Comparison of ENCODE assay signal across 23 mouse cellular contexts in the genomic region with DNA sequence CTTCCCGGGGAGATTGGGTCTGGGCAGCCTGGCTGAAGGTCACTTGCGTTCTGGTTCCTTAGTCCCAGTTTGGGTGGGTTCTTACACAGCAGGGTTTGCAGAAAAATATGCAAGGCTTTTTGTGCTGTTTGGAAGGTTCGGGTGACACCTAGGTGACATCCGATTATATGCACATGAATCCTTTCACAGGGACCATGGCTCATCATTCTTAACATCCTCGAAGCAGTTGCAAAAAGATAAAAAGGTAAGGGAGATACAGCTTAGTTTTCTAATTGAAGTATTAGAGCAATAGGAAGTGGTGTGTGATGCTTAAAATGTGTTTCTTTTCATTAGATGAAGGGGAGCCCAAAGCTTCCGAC. TPM values are rescaled to one million over a fixed set of nuclear protein-coding genes. Genes with fewer than 3 reads are reported as not detected.
DNase-seq lines count a peak whose midpoint lies in the region; ATAC-seq and TF ChIP-seq lines count a peak whose summit lies in the region.
"Not testable (repeated sequence)": the region's sequence is repeated elsewhere in the genome, so short reads cannot be mapped to it uniquely, and the experiment has no call there.
"Had no signal": no experiment of that assay in that cellular context is flagged by ENCODE, and none has a peak within 500 bp of the region (broad histone marks: within the 10 kb centered on the region; RNA-seq: fewer than 3 reads in every experiment).

No protein-coding gene starts in this region.

- intact Hi-C loops in heart, adult 2 months (cut with DNase I) = not testable (repeated sequence)

- H3K9me3 ChIP-seq in forebrain, embryonic 15.5 days; hindbrain, embryonic 14.5 days (ENCODE audit: control insufficient read depth, low read length); kidney, embryonic 15.5 days (replicated peaks); liver, embryonic 11.5 days (ENCODE audit: control insufficient read depth, low read length); midbrain, embryonic 15.5 days; neural tube, embryonic 13.5 days: not testable (repeated sequence)

- not testable (repeated sequence) for H3K9ac ChIP-seq in forebrain, embryonic 15.5 days (replicated peaks); heart, adult 2 months (ENCODE audit: low read depth, low read length); hindbrain, embryonic 14.5 days; kidney, embryonic 15.5 days; liver, embryonic 11.5 days (ENCODE audit: low read depth, low read length); midbrain, embryonic 15.5 days; neural tube, embryonic 13.5 days

- not testable (repeated sequence) for H3K27me3 ChIP-seq in forebrain, embryonic 15.5 days; heart, adult 2 months (ENCODE audit: control insufficient read depth, insufficient read depth, low read length); hindbrain, embryonic 14.5 days (ENCODE audit: control insufficient read depth, insufficient read depth, low read length); kidney, embryonic 15.5 days; liver, embryonic 11.5 days (replicated peaks; ENCODE audit: control insufficient read depth, insufficient read depth, low read length); midbrain, embryonic 15.5 days (replicated peaks); neural tube, embryonic 13.5 days

- TF ChIP-seq POLR2A in heart, adult 2 months (IDR thresholded peaks at IDR 0.05; ENCODE audit: insufficient read depth, low read depth, low read length) = not testable (repeated sequence)

- H3K4me1 ChIP-seq in forebrain, embryonic 15.5 days; heart, adult 2 months (ENCODE audit: control insufficient read depth, insufficient read depth, low read length); hindbrain, embryonic 14.5 days (replicated peaks; ENCODE audit: control insufficient read depth, insufficient read depth, low read length); kidney, embryonic 15.5 days; liver, embryonic 11.5 days (replicated peaks; ENCODE audit: control insufficient read depth, insufficient read depth, low read length); midbrain, embryonic 15.5 days; neural tube, embryonic 13.5 days (replicated peaks): not testable (repeated sequence)

- ATAC-seq in forebrain, embryonic 15.5 days (replicated peaks) = peak; percentile 5; the same call in 1 of the 2 replicates
- not testable (repeated sequence) for ATAC-seq in hindbrain, embryonic 14.5 days (ENCODE audit: low FRiP score); kidney, embryonic 15.5 days (replicated peaks; ENCODE audit: low FRiP score); neural tube, embryonic 13.5 days (ENCODE audit: low read depth)
- 0 out of 2 replicates have a peak, but pooled peaks have one; percentile 15 for ATAC-seq in liver, embryonic 11.5 days (replicated peaks; ENCODE audit: low FRiP score)
- ATAC-seq in midbrain, embryonic 15.5 days (replicated peaks) = peak; percentile 66

- not testable (repeated sequence) for H3K27ac ChIP-seq in forebrain, embryonic 15.5 days (replicated peaks); hindbrain, embryonic 14.5 days; kidney, embryonic 15.5 days; liver, embryonic 11.5 days (ENCODE audit: low read depth, low read length); midbrain, embryonic 15.5 days; neural tube, embryonic 13.5 days (replicated peaks)
- H3K27ac ChIP-seq in heart, adult 2 months = peak overlapping the region; percentile 86

- TF ChIP-seq CTCF in heart, adult 2 months (IDR thresholded peaks at IDR 0.05) = not testable (repeated sequence)

- WGBS in forebrain, embryonic 15.5 days = 89% methylated on average over 4 of the region's 6 CpGs
- WGBS in heart, adult 2 months = 73% methylated on average over 4 of the region's 6 CpGs
- WGBS in hindbrain, embryonic 14.5 days = 87% methylated on average over 2 of the region's 6 CpGs
- WGBS in kidney, embryonic 15.5 days = 98% methylated on average over 3 of the region's 6 CpGs
- WGBS in liver, embryonic 11.5 days = 91% methylated on average over 2 of the region's 6 CpGs
- WGBS in midbrain, embryonic 15.5 days = 93% methylated on average over 4 of the region's 6 CpGs
- 93% methylated on average over 4 of the region's 6 CpGs for WGBS in neural tube, embryonic 13.5 days

- not testable (repeated sequence) for H3K79me2 ChIP-seq in heart, adult 2 months (replicated peaks; ENCODE audit: control insufficient read depth, insufficient read depth, low read length)

- H3K4me3 ChIP-seq in forebrain, embryonic 15.5 days; hindbrain, embryonic 14.5 days (replicated peaks; ENCODE audit: low read length); kidney, embryonic 15.5 days (replicated peaks); liver, embryonic 11.5 days (ENCODE audit: low read depth, low read length); neural tube, embryonic 13.5 days: not testable (repeated sequence)
- peak overlapping the region; percentile 55 for H3K4me3 ChIP-seq in heart, adult 2 months
- H3K4me3 ChIP-seq in midbrain, embryonic 15.5 days = peak overlapping the region; percentile 24; the same call in 1 of the 2 replicates

- not testable (repeated sequence) for TF ChIP-seq EP300 in heart, adult 2 months (IDR thresholded peaks at IDR 0.05; ENCODE audit: insufficient read depth, low read depth, low read length)

- H3K36me3 ChIP-seq in forebrain, embryonic 15.5 days; heart, adult 2 months (ENCODE audit: control insufficient read depth, insufficient read depth, low read length); hindbrain, embryonic 14.5 days (replicated peaks; ENCODE audit: control insufficient read depth, insufficient read depth); kidney, embryonic 15.5 days; liver, embryonic 11.5 days (ENCODE audit: control insufficient read depth, insufficient read depth, low read length); midbrain, embryonic 15.5 days (replicated peaks); neural tube, embryonic 13.5 days: not testable (repeated sequence)

- DNase-seq in heart, adult 2 months; hindbrain, embryonic 14.5 days (ENCODE audit: low spot score); liver, embryonic 11.5 days (ENCODE audit: low spot score): not testable (repeated sequence)

- H3K4me2 ChIP-seq in forebrain, embryonic 15.5 days (replicated peaks) = 0 out of 2 replicates have a peak overlapping the region, but pooled peaks have one; percentile 10
- peak overlapping the region; percentile 41 for H3K4me2 ChIP-seq in hindbrain, embryonic 14.5 days (replicated peaks)
- peak overlapping the region; percentile 43; the same call in 1 of the 2 replicates for H3K4me2 ChIP-seq in kidney, embryonic 15.5 days
- H3K4me2 ChIP-seq in liver, embryonic 11.5 days = not testable (repeated sequence)
- peak overlapping the region; percentile 37 for H3K4me2 ChIP-seq in midbrain, embryonic 15.5 days
- H3K4me2 ChIP-seq in neural tube, embryonic 13.5 days = peak overlapping the region; percentile 40; the same call in 1 of the 2 replicates

RNA-seq across cellular contexts. Expression of a gene that starts 25.5 kb away (rescaled TPM):
- not detected in 2 replicates for polyA plus RNA-seq in forebrain, embryonic 15.5 days (2015; fragmentation: Nextera tagmentation; extraction: Ambion mirVana)
- total RNA-seq in heart, adult 2 months (2021) = under 1 TPM; 0.16 to 0.18 TPM
- polyA plus RNA-seq in heart, adult 2 months (2012; rRNA removed) = not detected in 2 replicates
- polyA plus RNA-seq in hindbrain, embryonic 14.5 days (2014; fragmentation: Nextera tagmentation; extraction: Ambion mirVana) = not detected in 2 replicates
- polyA plus RNA-seq in kidney, embryonic 15.5 days (2015; fragmentation: Nextera tagmentation; extraction: Ambion mirVana) = not detected in 2 replicates
- polyA plus RNA-seq in liver, embryonic 11.5 days (2014; fragmentation: Nextera tagmentation; extraction: Ambion mirVana) = not detected in 2 replicates
- not detected in 2 replicates for polyA plus RNA-seq in midbrain, embryonic 15.5 days (2015; fragmentation: Nextera tagmentation; extraction: Ambion mirVana)
- polyA plus RNA-seq in neural tube, embryonic 13.5 days (2015; fragmentation: Nextera tagmentation; extraction: Ambion mirVana) = not detected in 2 replicates
- total RNA-seq: gastrocnemius, postnatal 10 days; hindbrain, postnatal 0 days; layer of hippocampus, postnatal 10 days; megakaryocyte-erythroid progenitor cell, adult 5-6 weeks; monocyte, adult 5-6 weeks had no signal
- polyA plus RNA-seq: adrenal gland, adult 2 months; cerebellum, adult 2 months; cortical plate, adult 2 months; embryonic facial prominence, embryonic 14.5 days; forebrain, embryonic 12.5 days; gonadal fat pad, adult 2 months; heart, embryonic 16.5 days; hindbrain, postnatal 0 days; intestine, postnatal 0 days; limb, embryonic 14.5 days; liver, embryonic 13.5 days; lung, postnatal 0 days had no signal
